Mouse (Mus musculus): Measurements from ENCODE around the gene Plscr3. TPM values are rescaled to one million over a fixed set of nuclear protein-coding genes. Genes with fewer than 3 reads are reported as not detected.
A peak's percentile ranks its signal among the peaks of the same experiment; 100 is the strongest.

The Plscr3 gene
- polyA plus RNA-seq, 1 experiment: 110 TPM

DNA sequence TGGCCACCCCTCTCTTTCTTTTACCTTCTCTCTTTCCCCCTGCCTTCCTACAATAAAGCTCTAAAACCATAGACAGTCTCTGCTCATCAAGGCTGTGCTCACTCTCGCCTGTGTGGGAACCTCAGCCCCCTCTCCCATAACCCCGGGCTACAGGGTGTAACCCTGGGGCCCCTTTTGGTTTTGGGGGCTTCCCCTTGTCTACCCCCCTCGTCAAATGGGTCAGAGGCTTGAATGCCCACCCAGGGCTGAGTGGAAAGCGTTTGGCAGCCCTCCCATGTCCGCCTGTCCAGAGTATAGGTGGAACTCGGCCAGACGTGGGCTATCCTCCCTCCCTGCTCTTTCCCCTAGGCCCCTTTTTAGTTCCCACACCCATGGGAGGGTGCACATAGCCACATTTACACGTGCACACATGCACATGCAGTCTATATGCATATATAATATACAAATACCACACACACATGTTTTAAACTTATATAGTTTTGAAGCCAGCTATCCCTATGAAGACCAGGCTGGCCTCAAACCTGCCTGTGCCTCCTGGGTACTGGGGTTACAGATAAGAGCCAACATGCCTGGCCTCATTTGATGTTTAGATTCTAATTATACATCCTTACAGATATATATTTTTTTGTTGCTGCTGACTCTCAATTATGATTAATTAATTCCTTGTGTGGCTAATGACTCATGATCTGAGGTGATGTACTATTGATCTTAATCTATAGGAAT is 18.1 kb downstream of the Plscr3 start:
- no peak for DNase-seq (ENCODE audit: low spot score)

DNA sequence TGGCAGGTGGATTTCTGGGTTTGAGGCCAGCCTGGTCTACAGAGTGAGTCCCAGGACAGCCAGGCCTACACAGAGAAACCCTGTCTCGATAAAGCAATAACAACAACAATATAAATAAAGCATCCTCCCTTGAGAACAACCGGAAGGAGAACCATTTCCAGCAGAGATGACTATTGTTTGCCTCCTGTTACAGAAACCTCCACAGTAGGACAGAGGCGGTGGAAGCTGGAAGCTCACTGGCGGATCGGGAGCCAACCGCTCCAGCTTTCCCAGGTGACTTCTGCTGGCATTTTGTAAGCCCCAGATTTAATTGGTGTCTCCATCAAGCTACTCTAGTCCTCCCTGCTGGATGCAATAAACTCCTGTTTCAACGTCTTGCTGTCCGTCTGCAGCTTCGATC is 19.4 kb downstream of the Plscr3 start:
- no peak for DNase-seq (ENCODE audit: low spot score)

DNA sequence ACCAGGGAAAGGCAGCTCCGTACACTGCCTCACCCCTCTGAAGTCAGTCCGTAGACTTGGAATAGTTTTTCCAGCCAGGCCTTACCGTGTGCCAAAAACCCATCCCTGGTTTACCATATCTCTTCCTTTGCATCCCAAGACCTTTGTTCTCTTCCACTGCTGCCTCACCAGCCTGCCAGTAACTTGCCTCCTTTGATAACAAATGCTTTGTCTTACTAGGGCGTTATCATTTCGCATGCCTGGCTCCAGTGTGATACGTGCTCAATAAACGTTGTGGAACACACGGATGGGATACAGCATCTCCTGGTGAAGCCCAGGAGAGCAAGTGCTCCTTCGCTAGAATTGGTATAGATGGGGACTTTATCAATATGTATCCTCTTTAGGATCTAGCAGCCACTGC is 21.2 kb downstream of the Plscr3 start:
- no peak for DNase-seq (ENCODE audit: low spot score)

DNA sequence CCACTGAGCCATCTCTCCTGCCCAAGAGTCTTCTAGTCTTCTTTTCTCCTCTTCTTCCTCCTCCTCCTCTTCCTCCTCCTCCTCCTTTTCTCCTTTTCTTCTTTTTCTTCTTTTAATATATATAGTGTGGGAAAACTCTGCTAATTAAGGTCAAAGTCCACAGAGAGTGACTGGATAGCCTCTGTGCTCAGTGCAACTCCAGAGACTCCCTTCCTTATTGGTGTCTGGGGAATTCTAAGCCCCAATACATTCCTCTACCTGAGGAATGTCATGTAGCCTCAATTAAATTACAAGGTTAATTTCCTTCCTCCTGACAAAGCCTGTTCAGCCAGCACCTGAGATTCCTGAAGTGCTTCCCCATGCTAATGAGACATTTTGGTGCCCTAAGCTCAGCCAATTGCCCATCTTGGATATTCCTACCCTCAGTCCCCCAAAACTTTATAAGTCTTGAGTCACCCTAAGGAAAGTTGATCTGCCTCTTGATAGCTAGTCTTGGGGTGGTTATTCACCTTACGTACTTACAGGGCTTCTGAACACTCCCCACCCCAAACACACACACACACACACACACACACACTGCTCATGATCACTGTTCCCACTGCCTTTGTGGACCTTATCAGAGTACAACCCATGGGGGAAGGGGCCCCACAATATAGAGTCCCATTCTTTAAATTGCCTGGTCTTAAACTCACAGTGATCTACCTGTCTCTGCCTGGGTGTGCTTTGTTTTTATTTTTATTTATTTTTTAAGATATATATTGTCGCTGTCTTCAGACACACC is 24.3 kb downstream of the Plscr3 start:
- no peak for DNase-seq (ENCODE audit: low spot score)

DNA sequence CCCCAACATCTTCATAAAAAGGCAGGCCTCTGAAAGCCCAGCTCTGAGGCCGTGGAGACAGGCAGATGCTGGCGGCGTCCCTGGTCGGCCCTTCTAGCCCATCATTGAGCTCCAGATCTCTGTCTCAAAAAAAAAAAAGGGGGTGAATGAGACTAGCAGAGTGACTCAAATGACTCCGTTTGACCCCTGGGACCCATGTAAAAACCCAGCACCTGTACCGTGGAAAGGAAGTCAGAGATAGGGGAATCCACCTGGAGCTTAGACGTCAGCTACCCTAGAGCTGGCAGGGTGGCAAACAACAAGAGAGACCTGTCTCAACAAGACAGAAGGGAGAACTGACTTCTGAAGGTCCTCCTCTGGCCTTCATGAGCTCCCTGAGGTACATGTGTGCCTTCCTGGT is 25.6 kb downstream of the Plscr3 start:
- no peak for DNase-seq (ENCODE audit: low spot score)

DNA sequence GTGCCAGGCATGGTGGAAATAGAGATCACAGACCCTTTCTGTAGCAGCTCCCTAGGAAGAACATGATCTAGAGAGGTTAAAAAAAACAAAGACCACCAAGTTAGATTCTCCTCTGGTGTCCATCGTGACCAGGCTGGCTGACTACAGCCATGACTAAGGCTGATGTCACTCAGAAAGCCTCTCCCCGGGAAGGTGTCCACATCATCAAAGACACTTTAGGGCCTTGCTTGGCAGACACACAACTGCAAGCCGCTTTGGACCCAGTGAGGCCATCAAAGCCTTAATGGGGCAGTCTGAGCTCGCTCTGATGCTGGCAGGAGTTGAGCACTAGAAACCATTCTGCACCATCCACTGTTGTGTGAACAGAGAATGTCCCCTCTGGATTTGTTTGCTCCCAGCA is 26.3 kb downstream of the Plscr3 start:
- DNase-seq (ENCODE audit: low spot score): no peak

DNA sequence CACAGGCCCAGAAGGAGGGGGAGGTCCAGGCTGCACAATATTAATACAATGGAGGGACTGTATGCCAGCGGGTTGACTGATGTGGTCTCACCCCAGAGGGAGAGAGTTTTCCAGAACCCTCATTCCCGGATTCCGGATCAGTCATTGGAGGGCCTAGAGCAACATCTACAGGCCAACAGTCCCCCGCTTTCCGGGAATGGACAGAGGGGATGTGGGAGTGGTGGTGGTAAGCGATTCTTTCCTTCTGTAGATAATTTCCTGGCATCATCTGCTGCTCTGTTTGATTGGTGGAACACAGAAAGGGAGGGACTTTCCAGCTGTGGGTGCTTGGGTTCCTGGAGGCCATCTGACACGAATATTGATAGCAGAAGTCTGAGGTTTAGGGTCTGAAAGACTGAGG is 30.0 kb downstream of the Plscr3 start:
- DNase-seq (ENCODE audit: low spot score): no peak

DNA sequence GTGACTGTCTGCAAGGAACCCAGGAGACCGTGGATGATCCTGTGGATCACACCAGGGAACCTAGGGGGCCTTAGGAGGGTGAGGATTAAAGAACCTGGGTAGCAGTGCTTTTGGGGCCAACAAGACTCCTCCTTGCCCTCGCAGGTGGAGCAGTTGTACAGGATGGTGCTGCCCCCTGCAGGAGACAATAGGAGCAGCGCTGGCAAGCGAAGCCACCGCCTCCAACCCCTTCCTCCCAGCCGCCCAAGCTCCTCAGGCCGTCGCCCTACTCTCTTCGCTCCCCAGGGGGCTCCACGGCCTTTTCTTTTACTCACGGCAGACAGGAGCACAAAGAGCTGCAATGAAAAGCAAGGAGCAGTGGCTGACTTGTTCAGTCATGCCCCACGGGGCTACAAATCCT is 30.7 kb downstream of the Plscr3 start:
- peak; percentile 75 for DNase-seq (ENCODE audit: low spot score)

DNA sequence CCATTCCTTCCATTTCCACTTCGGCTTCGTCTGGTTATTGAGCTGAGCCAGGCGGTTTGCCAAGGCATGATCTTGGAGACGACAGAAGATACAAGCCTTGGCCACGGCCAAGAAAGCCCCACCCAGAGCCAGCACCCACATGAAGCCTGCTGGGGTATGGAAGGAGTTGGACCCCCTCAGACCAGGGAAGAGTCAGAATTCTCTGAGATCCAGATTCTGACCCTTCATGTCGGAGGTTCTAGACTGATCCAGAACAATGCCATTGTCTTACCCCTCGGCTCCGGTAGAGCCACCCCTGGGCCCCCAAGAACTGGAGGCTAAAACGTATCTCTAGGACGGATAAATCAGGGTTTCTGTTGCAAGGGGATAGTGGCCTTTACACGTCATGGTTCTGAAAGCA is 31.7 kb downstream of the Plscr3 start, which contains the start of gene Tmem95:
TSS of gene Tmem95 (minus strand) at position 141 of the 400 bp plus-strand sequence.
- no peak for DNase-seq (ENCODE audit: low spot score)

DNA sequence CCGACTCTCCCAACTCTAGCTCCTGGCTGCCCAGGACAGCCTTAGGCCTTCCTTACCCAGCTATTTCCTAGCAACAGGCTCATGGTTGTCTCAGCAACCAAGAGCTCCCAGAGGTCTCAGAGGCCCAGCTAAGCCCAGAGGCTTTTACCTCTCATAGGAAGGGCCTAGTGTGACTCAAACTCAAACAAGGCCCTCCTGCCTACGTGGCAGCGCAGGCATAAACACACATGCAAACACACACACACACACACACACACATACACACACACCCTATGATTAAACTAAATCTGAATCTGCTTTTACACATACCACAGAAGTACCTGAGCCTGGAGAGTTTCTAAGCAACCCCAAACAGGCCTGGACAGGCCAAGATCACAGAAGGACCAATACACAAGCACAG is 32.2 kb downstream of the Plscr3 start:
- DNase-seq (ENCODE audit: low spot score): no peak

DNA sequence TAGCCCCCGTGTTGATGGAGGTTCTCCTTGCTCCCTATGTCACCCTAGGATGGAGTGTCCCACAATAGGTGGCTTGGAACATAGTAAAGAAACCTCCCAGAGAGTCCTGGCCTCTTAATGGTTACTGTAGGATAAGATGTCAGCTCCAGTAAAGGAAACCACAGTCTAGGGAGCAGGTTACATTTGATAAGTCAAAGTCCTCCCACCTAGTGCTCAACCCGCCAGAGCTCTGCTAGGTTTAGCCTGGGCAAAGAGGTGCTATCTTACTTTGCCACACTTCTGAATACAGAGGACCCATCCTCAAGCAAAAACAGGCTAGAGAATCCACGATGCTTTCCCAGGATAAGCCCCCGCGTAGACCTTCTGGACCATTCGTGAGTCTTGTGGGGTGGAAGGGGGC is 32.8 kb downstream of the Plscr3 start:
- no peak for DNase-seq (ENCODE audit: low spot score)

DNA sequence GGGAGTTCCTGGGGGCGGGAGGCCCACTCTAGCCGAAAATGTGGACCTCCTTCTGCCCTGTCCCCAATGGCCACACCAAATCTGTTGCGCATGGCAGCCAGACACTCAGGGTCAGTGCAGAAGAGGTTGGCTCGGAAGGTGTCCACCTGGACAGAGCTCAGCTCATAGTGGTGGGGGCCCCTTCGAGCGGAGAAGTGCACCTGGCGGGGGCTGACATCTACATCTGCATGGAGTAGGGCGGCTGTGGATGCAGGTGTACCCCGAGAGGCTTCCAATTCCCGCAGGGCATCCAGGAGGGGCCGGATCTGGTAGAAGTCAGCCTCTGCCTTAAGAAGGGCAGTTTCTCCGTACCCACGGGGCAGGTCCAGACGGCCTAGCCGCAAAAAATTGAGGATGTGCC is 33.5 kb downstream of the Plscr3 start:
- no peak for DNase-seq (ENCODE audit: low spot score)

DNA sequence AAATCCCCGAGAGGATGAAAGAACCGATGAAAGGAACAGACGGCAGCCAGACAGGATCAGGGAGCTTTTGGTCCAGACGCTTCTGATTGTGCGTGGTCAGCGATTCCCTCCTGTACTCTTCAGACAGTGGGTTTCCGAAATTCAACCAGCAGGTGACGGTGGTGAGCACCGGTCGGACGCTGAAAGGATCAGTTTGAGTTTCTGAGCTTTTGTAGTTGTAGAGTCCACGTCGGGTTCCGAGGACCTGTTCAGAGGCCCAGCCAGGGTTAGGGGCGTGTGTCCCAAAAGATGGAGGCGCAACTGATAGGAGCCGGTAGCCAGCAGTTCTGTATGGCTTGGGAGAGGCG is 34.3 kb downstream of the Plscr3 start:
- DNase-seq (ENCODE audit: low spot score): no peak

DNA sequence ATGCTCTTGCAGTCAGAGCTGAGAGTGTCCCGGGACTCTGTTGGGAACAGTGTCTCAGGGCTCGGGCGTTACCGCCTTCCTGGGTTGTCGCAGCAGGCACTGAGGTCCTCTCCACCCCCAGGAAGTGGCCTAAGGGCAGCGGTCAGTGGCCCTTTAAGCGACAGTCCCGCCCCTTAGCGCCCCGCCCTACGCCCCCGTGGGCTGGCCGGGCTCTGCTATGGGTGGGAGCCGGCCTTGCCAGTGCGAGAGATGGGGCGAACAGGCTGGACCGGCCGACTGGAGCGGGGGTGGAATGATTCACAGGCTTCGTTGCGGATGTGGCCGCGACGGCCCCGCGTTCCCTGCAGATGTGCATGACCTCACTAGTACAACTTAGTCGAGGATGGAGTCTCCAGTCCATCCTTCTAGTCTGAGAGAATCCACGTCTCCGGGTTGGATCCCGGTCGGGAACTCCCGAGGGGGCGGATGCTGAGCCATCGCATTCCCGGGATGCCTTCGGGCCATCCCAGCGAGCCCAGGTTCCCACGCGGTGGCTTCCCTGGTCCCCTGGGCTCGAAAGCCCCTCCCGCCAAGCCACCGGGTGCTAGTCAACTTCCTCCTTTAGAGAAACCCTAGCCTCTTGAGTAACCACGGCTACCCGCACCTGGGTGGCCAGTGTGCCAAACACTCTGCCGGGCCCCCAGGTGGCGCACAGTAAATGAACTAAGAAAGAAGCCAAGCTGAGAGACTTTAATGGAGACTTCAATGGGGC is 34.9 kb downstream of the Plscr3 start, which contains the start of gene Kctd11:
TSS of gene Kctd11 (minus strand) at position 554 of the 751 bp plus-strand sequence.
- DNase-seq (ENCODE audit: low spot score): peak; percentile 92

DNA sequence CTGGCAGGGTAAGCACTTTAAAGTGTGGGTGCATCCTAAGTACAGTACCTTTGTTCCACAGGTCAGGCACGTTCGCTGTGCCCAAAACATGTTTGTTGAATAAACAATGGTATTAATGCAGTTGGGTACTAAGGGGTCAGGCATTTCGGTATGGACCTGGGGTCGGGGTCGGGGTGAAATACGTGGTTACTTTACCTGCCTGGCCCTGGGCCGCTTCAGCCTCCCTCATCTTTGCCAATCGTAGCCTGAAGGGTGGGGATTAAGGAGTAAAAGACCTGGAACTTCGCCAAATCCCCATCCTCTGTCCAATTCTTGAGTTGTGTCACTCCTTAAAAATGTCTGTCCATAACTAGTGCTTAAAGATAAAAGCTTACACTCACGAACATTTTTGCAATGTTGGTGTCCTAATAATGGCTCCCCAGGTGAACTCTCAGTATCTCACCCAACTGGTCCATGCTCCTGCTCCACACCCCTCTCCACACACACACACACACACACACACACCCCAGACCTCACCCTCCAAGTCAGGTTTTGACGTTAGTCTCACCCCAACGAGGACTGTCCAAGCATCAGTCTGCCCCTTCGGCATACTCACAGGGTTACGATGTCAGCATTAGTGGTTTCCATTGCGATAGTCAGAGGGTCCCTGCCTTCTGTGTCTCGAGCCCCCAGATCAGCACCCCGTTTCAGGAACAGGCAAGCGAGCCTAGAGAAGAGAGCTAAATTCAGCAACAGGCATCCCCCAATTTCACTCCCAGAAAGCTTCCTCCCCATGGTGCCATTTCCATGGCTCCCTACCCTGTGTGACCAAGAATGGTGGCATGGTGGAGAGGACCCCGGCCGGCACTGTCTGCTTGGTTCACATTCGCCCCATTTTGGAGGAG is 35.9 kb downstream of the Plscr3 start:
- DNase-seq (ENCODE audit: low spot score): no peak

DNA sequence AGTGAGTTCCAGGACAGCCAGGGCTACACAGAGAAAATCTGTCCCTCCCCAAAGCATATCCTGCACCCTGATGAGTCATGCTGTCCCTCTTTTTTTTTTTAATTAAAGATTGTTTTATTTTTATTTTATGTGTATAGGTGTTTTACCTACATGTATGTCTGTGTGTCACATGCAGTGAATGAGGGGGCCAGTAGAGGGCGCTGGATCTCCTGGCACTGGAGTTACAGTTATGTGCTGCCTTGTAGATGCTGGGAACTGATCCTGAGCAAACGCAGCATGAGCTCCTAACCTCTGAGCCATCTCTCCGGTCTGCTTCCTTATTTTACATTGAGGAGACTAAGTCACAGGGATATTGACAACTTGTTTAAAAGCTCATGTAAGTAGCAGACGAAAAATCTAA is 36.9 kb downstream of the Plscr3 start:
- DNase-seq (ENCODE audit: low spot score): no peak

DNA sequence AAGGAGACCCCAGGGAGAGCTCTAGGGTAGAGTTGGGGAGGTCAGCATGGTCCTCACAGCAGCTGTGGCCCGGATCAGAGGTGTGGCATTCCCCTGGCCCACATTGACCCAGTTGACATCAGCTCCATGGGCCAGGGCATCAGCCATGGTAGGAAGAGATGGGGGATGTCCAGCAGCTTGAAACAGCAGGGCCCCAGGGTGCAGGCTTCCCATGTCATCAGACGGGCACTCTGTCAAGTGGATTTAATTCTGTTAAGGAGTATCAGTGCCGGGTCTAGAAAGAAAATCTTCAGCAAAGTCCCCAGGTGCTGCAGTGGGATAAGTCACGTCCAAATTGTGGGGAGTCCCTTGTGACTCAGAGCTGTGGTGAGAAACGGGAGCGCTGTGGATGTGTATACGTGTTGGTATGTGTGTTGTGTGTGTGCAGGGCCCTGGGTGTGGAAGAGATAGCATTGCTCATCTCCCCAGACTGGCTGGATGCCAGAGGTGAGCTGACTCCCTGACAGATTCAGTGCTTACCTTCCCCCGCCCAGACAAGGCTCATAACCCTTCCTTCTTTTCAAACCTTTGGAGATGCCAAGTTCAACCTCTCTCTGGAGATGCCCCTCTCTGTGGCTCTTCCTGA is 37.5 kb downstream of the Plscr3 start:
- no peak for DNase-seq (ENCODE audit: low spot score)

DNA sequence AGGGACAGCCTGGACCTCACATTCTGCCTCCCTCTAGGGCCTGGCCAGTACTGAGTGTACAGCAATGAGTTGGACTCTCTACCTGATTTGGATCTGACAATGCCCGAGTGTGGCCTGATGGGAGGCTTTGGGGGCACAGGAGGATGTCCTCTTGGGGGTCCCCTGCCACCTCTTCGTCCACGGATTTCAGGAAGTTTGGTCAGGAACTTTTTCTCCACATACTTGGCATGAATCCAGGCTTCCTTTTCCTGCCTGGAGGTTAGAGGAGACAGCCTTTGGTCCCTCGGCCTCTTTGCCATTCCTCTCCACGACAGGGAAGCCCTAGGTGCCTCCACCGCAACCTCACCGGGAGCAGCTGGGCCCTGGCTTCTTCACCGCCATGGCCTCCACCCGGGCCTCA is 38.1 kb downstream of the Plscr3 start:
- DNase-seq (ENCODE audit: low spot score): no peak

DNA sequence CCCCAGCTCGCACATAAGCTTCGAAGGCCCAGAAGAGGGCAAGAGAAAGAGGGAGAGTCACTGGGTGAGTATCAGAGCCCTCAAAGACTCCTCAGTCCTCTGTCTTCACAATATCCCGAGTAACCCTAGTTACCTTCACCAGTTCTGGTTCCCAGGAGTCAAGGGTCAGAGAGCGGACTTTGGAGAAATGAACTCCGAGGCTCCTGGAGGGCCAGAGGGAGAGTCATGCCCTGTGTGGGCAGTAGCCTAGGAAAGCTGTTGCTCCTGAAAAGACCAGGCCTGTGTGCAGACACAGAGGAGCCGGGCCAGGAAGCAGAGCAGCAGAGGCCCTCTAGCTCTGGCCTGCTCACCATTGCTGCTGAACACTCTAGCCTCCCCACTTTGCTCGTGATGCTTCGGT is 38.5 kb downstream of the Plscr3 start:
- no peak for DNase-seq (ENCODE audit: low spot score)

DNA sequence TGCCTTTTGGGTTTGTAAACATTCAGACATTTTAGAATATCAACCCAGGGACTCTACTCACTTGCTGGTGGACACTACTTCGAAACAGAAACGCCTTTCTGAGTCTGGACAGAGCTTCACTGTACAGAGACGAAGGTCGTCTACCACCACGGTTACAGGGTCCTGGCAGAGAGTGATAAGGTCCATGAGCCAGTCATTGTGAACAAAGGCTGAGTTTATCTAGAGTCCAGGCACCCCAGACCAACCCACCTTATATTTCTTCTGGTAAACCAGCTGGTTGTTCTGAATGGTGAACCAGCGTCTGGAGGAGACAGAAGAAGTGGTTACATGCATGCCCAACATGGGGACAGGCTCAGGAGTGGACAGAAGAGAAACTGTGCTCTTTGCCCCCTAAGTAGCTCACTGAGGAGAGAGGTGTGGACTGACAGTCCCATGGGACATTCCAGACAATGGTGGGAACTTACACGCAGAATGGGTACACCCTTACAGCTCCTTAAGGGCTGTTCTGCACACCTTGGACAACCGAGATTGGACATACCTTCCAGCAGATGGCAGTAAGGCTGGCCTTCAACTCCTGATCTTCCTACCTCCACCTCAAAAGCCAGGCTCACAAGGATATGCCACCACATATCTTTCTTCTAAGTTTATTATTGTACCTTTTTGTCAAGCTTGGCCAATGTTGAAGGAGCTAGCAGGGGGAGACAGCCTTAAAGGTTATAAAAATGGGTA is 40.9 kb downstream of the Plscr3 start:
- no peak for DNase-seq (ENCODE audit: low spot score)

DNA sequence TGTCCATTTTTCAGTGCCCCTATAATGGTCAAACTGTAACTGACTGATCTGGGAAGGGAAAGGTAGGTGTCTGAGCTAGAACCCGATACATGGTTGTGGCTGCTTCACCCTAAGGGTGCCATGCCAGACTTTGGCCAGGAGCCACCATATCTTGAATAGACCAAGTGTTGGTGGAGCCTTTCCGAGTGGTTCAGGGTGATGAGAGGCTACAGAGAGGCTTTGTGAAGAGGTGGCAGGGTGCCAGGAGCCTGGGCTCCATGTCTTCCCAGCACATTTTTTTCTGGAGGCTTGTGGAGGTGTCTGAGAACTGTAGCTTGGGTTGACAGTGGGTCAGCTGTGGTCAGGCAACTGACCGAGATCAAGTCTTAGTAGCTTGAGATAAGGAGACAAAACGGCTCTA is 45.3 kb downstream of the Plscr3 start:
- no peak for DNase-seq (ENCODE audit: low spot score)

Data from urinary bladder, adult 2 months (tissue).